Mouse (Mus musculus): ENCODE results near the gene Usp19.

The Usp19 gene

GRCm38 (mm10) chr9:108494146-108494825, 3.9 kb downstream of the Usp19 start:
- DNase-seq (ENCODE audit: low read depth, low spot score): no peak

GRCm38 (mm10) chr9:108494905-108495304, 4.5 kb downstream of the Usp19 start:
- no peak for DNase-seq (ENCODE audit: low read depth, low spot score)

- DNase-seq (ENCODE audit: low read depth, low spot score): no peak
Measured at GRCm38 (mm10) chr9:108499231-108499630, 8.8 kb downstream of the Usp19 start.

GRCm38 (mm10) chr9:108499943-108500342, 9.5 kb downstream of the Usp19 start:
- no peak for DNase-seq (ENCODE audit: low read depth, low spot score)

- no peak for DNase-seq (ENCODE audit: low read depth, low spot score)
Measured at GRCm38 (mm10) chr9:108506901-108507300, 16.5 kb downstream of the Usp19 start.

GRCm38 (mm10) chr9:108507619-108508434, 17.4 kb downstream of the Usp19 start, which contains the start of gene Qars:
Gene Qars (plus strand): TSS chr9:108507706.
- DNase-seq (ENCODE audit: low read depth, low spot score): peak; percentile 93

GRCm38 (mm10) chr9:108508776-108509175, 18.4 kb downstream of the Usp19 start:
- DNase-seq (ENCODE audit: low read depth, low spot score): no peak

- peak; percentile 98 for DNase-seq (ENCODE audit: low read depth, low spot score)
Measured at GRCm38 (mm10) chr9:108516380-108517251, 26.2 kb downstream of the Usp19 start, which contains the start of gene Qrich1. Gene Qrich1 (plus strand): TSS chr9:108516806.

- peak; percentile 80 for DNase-seq (ENCODE audit: low read depth, low spot score)
Measured at GRCm38 (mm10) chr9:108517253-108517930, 27.0 kb downstream of the Usp19 start.

- DNase-seq (ENCODE audit: low read depth, low spot score): peak; percentile 27
Measured at GRCm38 (mm10) chr9:108517931-108518332, 27.5 kb downstream of the Usp19 start.

- DNase-seq (ENCODE audit: low read depth, low spot score): no peak
Measured at GRCm38 (mm10) chr9:108521604-108522003, 31.2 kb downstream of the Usp19 start.

GRCm38 (mm10) chr9:108523341-108523740, 32.9 kb downstream of the Usp19 start:
- no peak for DNase-seq (ENCODE audit: low read depth, low spot score)

GRCm38 (mm10) chr9:108525400-108525799, 35.0 kb downstream of the Usp19 start:
- no peak for DNase-seq (ENCODE audit: low read depth, low spot score)

- no peak for DNase-seq (ENCODE audit: low read depth, low spot score)
Measured at GRCm38 (mm10) chr9:108530954-108531353, 40.6 kb downstream of the Usp19 start.

- DNase-seq (ENCODE audit: low read depth, low spot score): no peak
Measured at GRCm38 (mm10) chr9:108531496-108531895, 41.1 kb downstream of the Usp19 start.

- no peak for DNase-seq (ENCODE audit: low read depth, low spot score)
Measured at GRCm38 (mm10) chr9:108540846-108541245, 50.4 kb downstream of the Usp19 start.

- no peak for DNase-seq (ENCODE audit: low read depth, low spot score)
Measured at GRCm38 (mm10) chr9:108545986-108546385, 55.6 kb downstream of the Usp19 start.

- DNase-seq (ENCODE audit: low read depth, low spot score): no peak
Measured at GRCm38 (mm10) chr9:108546875-108547274, 56.5 kb downstream of the Usp19 start.
